Mouse (Mus musculus): ENCODE data around the gene Card19. TPM values are rescaled to one million over a fixed set of nuclear protein-coding genes. Genes with fewer than 3 reads are reported as not detected.

Gene Card19
- polyA plus RNA-seq, 1 experiment from 2014 or later, result 47.8 TPM

DNA sequence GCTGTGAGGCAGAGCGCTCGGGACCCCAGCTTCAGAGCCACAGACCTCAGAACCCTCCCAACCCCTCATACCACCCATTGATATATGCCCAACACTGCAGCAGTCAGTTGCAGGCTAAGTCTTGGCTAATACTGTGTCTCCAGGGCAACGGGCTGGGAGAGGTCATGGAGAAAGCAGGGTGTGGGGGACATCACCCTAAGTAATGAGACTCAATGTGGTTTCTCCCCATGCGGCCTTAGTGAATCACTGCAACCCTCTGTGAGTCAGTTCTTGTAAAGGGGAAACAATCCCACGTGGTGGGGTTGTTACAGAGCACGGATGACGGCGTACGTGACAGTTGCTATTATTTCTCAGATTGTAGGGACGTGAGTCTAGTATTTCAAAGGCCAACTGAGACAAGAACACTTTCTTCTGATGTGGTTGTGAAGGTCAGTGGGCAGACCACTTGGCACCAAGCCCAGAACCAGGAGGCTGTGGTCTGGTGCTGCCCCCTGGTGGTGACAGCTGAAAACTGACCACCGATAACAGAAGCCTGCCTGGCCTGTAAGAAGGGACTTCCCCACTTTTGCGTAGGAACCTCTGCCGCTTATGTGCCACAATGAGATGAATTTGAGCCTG lies 10.3 kb downstream of the Card19 start:
- no peaks in the 10 kb centered on the region for H3K9me3 ChIP-seq
- peaks cover 8% of the 10 kb centered on the region; the same call in 1 of the 2 replicates for H3K4me1 ChIP-seq (replicated peaks)
- WGBS, result 39% methylated on average over 13 of the region's 13 CpGs
- ATAC-seq (ENCODE audit: low read depth), result peak; percentile 49; the same call in 1 of the 2 replicates
- no peak overlapping the region for H3K4me2 ChIP-seq
- no peak overlapping the region for H3K9ac ChIP-seq
- no peak overlapping the region for H3K4me3 ChIP-seq
- no peak overlapping the region for H3K27ac ChIP-seq (replicated peaks)
- no peaks in the 10 kb centered on the region for H3K27me3 ChIP-seq
- no peaks in the 10 kb centered on the region for H3K36me3 ChIP-seq

DNA sequence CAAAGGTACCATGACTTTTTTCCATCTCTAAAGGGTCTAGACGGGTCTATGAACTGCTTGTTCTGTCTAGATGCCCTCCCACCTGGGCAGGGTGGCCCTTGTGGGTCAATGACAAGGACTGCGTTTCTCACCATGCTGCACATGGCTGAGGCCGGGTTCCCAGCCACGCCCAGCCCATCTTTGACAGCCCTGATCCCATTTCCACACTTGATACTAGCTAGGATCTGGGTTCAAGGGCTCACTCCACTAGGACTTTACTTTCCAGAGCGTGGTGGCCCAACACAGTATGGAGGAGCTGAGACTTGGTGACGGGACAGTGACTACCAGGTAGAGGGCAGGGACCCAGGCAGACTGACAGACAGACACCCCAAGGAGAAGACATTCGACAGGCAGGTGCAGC lies 13.3 kb downstream of the Card19 start:
- Histone ChIP-seq H3K27ac (replicated peaks) (no peak overlapping the region), H3K4me3 (no peak overlapping the region), H3K27me3 (no peaks in the 10 kb centered on the region), H3K4me1 (replicated peaks) (peaks cover 8% of the 10 kb centered on the region; the same call in 1 of the 2 replicates), H3K4me2 (no peak overlapping the region), H3K9ac (no peak overlapping the region), H3K36me3 (no peaks in the 10 kb centered on the region), H3K9me3 (no peaks in the 10 kb centered on the region)
- no peak for ATAC-seq (ENCODE audit: low read depth)
- 91% methylated on average over 7 of the region's 7 CpGs for WGBS

DNA sequence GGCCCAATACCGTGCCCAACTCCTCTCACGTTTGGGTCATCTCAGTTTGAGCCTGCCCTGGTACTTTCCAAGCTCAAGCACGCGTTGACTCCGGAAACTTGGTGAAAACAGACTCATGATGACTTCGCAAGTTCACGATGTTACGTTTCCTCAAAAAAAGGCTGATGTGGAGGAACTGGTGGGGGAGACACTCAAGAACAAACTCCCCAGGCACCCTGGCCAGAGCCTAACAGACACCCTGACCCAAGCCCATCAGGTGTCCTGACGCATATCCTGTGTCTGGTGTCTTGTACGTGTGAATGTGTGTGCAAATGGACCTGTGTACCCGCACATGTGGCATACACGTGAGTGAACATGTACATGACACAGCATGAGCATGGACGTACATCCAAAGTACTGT lies 15.1 kb downstream of the Card19 start:
- 86% methylated on average over 13 of the region's 13 CpGs for WGBS
- H3K9me3 ChIP-seq, result no peaks in the 10 kb centered on the region
- no peaks in the 10 kb centered on the region for H3K27me3 ChIP-seq
- H3K9ac ChIP-seq, result no peak overlapping the region
- H3K36me3 ChIP-seq, result no peaks in the 10 kb centered on the region
- no peak for ATAC-seq (ENCODE audit: low read depth)
- H3K4me1 ChIP-seq (replicated peaks), result peaks cover 8% of the 10 kb centered on the region; the same call in 1 of the 2 replicates
- H3K27ac ChIP-seq (replicated peaks), result no peak overlapping the region
- H3K4me3 ChIP-seq, result no peak overlapping the region
- H3K4me2 ChIP-seq, result no peak overlapping the region

DNA sequence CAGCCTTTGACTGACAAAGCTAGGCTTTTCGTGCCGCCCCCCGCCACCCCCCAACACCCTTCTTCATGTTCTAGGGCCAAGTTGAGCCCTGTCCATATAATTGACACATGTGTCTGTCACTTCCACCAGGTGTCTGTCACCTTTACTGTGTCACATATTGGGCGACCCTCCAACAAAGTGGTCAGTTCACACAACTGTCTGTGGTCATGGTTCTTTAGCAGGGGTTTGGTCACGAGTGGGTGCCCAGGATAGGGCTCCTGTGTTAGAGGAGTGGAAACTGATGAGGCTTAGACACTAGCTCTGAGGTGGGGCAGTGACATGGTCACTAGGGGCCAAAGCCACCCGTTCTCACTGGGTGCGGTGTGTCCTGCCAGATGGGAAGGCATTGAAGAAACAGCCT lies 15.9 kb downstream of the Card19 start:
- 93% methylated on average over 7 of the region's 7 CpGs for WGBS
- Histone ChIP-seq H3K4me2 (no peak overlapping the region), H3K4me1 (replicated peaks) (peaks cover under 1% of the 10 kb centered on the region; the same call in 1 of the 2 replicates), H3K4me3 (no peak overlapping the region), H3K36me3 (no peaks in the 10 kb centered on the region), H3K9ac (no peak overlapping the region), H3K27ac (replicated peaks) (no peak overlapping the region), H3K9me3 (no peaks in the 10 kb centered on the region), H3K27me3 (no peaks in the 10 kb centered on the region)
- ATAC-seq (ENCODE audit: low read depth), result no peak

DNA sequence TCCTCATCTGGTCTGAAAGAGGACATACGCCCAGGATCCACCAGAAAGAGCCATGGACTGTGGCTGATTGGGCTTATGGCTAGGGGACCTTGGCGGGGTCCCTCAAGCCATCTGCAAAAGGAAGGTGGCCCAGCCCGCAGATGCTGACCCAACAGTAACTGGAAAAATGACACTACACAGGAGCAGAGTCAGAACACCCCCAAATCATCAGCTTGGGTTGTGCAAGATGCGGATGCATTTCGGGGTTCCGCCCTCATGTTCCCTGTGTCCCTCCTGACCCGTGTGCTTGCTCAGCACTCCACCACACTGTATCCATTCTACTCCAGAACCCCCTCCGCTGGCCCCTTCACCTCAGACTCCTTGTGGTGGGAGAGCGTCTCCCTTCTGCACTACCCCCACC lies 17.1 kb downstream of the Card19 start:
- no peaks in the 10 kb centered on the region for H3K36me3 ChIP-seq
- no peak overlapping the region for H3K27ac ChIP-seq (replicated peaks)
- H3K4me3 ChIP-seq, result no peak overlapping the region
- no peaks in the 10 kb centered on the region for H3K9me3 ChIP-seq
- ATAC-seq (ENCODE audit: low read depth), result no peak
- H3K27me3 ChIP-seq, result no peaks in the 10 kb centered on the region
- 88% methylated on average over 9 of the region's 9 CpGs for WGBS
- H3K4me1 ChIP-seq (replicated peaks), result no peaks in the 10 kb centered on the region
- H3K9ac ChIP-seq, result no peak overlapping the region
- H3K4me2 ChIP-seq, result no peak overlapping the region

DNA sequence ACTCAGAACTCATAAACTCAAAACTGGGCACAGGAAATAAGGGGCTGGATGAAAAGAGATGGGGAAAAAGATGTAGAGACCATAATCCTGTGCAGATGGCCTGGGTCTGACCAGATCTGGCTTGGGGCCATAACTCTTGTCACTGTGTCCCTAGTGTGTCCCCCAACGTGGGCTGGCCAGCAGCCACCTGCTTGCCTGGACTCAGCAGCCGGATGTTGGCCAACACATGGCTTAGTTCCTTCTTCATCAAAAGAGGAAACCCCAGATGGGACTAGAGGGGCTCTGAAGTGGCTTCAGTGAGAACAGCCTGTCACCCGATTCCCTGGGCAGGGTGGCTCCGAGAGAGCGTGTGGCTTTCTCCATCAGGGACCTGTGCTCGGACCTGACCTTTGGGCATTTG lies 19.1 kb downstream of the Card19 start:
- no peak for ATAC-seq (ENCODE audit: low read depth)
- WGBS, result 81% methylated on average over 6 of the region's 6 CpGs

DNA sequence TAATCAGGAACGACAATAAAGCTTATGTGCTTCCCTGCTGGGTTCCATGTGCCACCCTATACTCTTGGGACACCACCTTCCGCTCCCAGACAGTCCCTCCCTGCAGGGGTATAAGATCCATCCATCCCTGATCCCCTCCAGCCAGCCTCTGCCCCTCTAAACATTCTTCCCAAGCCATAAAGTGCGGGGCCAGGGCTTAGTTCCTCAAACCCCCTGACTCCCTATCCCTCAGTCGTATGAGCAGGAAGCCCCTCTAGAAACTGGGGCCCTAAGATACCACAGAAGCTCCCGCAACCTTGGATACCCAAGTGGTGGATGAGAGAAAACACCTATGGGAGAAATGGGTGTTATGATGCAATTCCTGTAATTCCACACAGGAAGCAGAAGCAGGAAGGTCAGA lies 19.6 kb downstream of the Card19 start:
- Histone ChIP-seq H3K27ac (replicated peaks) (no peak overlapping the region), H3K9ac (no peak overlapping the region), H3K4me1 (replicated peaks) (peaks cover 16% of the 10 kb centered on the region), H3K4me2 (no peak overlapping the region), H3K36me3 (no peaks in the 10 kb centered on the region), H3K4me3 (no peak overlapping the region), H3K27me3 (no peaks in the 10 kb centered on the region), H3K9me3 (no peaks in the 10 kb centered on the region)
- ATAC-seq (ENCODE audit: low read depth), result no peak
- 83% methylated on average over 5 of the region's 5 CpGs for WGBS

More for the DNA sequence above, 19.1 kb downstream of the Card19 start:
- Histone ChIP-seq H3K36me3 (no peaks in the 10 kb centered on the region), H3K4me1 (replicated peaks) (peaks cover 10% of the 10 kb centered on the region), H3K27ac (replicated peaks) (no peak overlapping the region), H3K9me3 (no peaks in the 10 kb centered on the region), H3K4me3 (no peak overlapping the region), H3K27me3 (no peaks in the 10 kb centered on the region), H3K4me2 (no peak overlapping the region), H3K9ac (no peak overlapping the region)

DNA sequence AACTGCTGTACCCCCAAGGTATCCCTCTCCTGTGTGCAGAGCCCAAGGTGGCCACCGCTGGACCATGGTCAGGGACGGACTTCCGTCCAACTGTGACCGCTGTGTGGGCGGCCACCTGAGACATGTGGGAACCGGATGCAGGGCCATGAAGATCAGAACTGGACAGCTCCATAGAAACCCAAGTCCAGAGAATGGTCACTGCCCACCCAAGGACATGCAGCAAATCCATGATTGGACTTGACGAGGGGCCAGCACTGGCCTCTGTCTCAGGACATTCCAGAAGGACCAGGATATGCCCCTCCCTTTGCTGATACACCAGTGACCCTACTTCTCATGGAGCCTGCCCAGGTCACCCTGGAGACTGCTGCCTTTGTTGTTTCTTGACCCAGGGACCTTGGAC lies 20.2 kb downstream of the Card19 start:
- H3K4me1 ChIP-seq (replicated peaks), result peaks cover 21% of the 10 kb centered on the region
- H3K27ac ChIP-seq (replicated peaks), result no peak overlapping the region
- H3K36me3 ChIP-seq, result no peaks in the 10 kb centered on the region
- no peak overlapping the region for H3K9ac ChIP-seq
- H3K4me2 ChIP-seq, result no peak overlapping the region
- no peaks in the 10 kb centered on the region for H3K9me3 ChIP-seq
- ATAC-seq (ENCODE audit: low read depth), result no peak
- H3K27me3 ChIP-seq, result no peaks in the 10 kb centered on the region
- WGBS, result 94% methylated on average over 7 of the region's 7 CpGs
- no peak overlapping the region for H3K4me3 ChIP-seq

DNA sequence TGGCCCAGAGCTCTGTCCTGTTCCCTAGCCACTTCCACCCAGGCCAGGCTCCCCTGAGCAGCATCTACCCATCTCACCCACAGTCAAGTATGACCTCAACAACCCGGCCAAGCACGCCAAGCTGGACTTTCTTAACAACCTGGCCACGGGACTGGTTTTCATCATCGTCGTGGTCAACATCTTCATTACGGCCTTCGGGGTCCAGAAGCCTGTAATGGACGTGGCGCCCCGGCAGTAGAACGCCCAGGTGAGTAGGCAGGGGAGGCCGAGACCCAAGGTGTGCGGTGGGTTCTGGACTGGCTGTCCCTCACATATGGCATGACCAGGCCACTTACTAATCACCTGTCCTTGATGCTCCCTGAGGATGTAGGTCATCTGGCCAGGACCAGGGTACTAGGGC lies 21.0 kb downstream of the Card19 start:
- no peak for ATAC-seq (ENCODE audit: low read depth)
- peaks cover 23% of the 10 kb centered on the region for H3K4me1 ChIP-seq (replicated peaks)

DNA sequence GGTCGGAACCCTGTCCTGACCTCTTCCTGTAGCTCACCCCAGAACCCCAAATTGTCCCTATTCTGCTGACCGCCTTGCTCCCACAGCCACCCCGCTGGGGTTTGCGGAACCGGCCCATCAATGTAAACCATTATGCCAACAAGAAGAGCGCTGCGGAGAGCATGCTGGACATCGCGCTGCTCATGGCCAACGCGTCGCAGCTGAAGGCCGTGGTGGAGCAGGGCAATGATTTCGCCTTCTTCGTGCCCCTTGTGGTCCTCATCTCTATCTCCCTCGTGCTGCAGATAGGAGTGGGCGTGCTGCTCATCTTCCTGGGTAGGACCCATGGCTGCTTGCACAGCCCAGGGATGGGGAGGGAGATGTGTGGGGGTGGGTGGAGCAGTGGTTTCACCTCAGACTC lies 22.2 kb downstream of the Card19 start:
- H3K9ac ChIP-seq, result no peak overlapping the region
- peaks cover 3% of the 10 kb centered on the region; the same call in 1 of the 2 replicates for H3K27me3 ChIP-seq
- H3K27ac ChIP-seq (replicated peaks), result no peak overlapping the region
- H3K36me3 ChIP-seq, result no peaks in the 10 kb centered on the region
- no peak overlapping the region for H3K4me2 ChIP-seq
- no peak for ATAC-seq (ENCODE audit: low read depth)
- no peaks in the 10 kb centered on the region for H3K9me3 ChIP-seq
- H3K4me1 ChIP-seq (replicated peaks), result peaks cover 27% of the 10 kb centered on the region
- H3K4me3 ChIP-seq, result no peak overlapping the region
- WGBS, result 94% methylated on average over 17 of the region's 17 CpGs

More for the DNA sequence above, 21.0 kb downstream of the Card19 start:
- Histone ChIP-seq H3K9ac (no peak overlapping the region), H3K9me3 (no peaks in the 10 kb centered on the region), H3K4me2 (no peak overlapping the region), H3K27ac (replicated peaks) (no peak overlapping the region), H3K36me3 (no peaks in the 10 kb centered on the region), H3K27me3 (no peaks in the 10 kb centered on the region), H3K4me3 (no peak overlapping the region)
- 93% methylated on average over 13 of the region's 13 CpGs for WGBS

DNA sequence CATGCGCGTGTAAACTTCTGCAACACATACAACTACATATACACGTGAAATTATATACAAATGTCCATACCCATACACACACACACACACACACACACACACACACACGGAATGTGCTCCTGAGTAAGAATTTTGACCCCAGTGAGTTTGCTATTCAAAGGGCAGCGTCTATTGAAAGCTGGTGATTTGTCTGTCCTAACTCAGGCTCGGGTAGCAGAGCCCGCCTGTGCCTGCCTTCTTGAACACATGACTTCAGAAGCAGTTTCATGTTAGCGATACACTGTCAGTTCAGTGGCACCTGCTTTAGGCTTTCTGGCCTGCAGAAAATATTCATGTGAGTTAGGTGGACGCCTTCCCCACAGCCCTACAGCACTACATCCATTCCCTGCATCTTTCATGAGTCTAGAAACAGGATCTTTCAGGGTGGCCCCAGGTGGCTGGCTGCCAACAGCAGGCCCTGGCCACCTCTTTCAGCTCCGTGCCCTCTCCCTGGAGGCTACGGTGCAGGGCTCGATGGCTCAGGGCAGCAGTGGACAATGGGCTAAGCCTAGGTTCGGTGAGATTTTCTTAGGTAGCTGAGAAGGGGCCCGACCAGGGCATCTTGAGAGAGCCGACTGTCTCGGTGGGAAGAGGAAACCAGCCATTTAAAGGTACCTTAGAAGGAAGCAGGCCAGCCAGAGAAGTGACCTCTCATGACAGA lies 23.5 kb downstream of the Card19 start:
- Histone ChIP-seq H3K27ac (replicated peaks) (no peak overlapping the region), H3K9ac (no peak overlapping the region), H3K4me1 (replicated peaks) (peaks cover 40% of the 10 kb centered on the region), H3K9me3 (no peaks in the 10 kb centered on the region), H3K4me3 (no peak overlapping the region), H3K27me3 (peaks cover 6% of the 10 kb centered on the region; the same call in 1 of the 2 replicates), H3K4me2 (no peak overlapping the region), H3K36me3 (no peaks in the 10 kb centered on the region)
- ATAC-seq (ENCODE audit: low read depth), result no peak
- WGBS, result 74% methylated on average over 16 of the region's 16 CpGs

DNA sequence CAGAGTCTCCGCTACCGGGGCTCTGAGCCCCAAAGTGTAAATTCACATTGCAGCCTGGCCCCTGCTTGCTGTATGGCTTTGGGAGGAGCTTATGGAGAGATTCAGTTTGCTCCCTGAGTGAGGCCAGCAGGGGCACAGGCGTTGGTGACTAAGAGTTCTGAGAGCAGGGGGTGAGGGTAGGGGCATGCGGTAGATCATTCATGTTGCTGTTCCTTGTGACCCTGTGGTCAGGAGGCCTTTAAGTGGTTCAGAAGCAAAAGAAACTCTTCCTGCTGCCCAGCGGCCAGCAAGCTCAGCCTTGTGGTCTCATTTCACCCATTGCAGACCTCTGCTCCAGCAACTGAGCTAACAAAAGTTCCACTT lies 24.2 kb downstream of the Card19 start:
- no peak overlapping the region for H3K4me3 ChIP-seq
- H3K27ac ChIP-seq (replicated peaks), result no peak overlapping the region
- H3K36me3 ChIP-seq, result no peaks in the 10 kb centered on the region
- peaks cover 45% of the 10 kb centered on the region for H3K4me1 ChIP-seq (replicated peaks)
- peaks cover 8% of the 10 kb centered on the region; the same call in 1 of the 2 replicates for H3K27me3 ChIP-seq
- no peak for ATAC-seq (ENCODE audit: low read depth)
- WGBS, result 45% methylated on average over 5 of the region's 5 CpGs
- no peaks in the 10 kb centered on the region for H3K9me3 ChIP-seq
- H3K4me2 ChIP-seq, result no peak overlapping the region
- H3K9ac ChIP-seq, result peak overlapping the region; percentile 41

Measured in neural tube, embryonic 13.5 days (tissue).